Mouse (Mus musculus) intestine, embryonic 15.5 days (tissue): ENCODE data around the gene F2rl2. TPM values are rescaled to one million over a fixed set of nuclear protein-coding genes. Genes with fewer than 3 reads are reported as not detected.

Source experiments
- ATAC-seq: fragments of 200-750 bp; cut with Nextera tagmentation; 2 replicates; pipeline ENCODE4 v1.8.0; 2017; ENCODE audit warnings: moderate TSS enrichment, moderate library complexity
- H3K27ac ChIP-seq: fragments of 300-500 bp; sonication (generic); 2 replicates; pipeline ENCODE4 v1.5.1; 2015; ENCODE audit warnings: mild to moderate bottlenecking, inconsistent platforms
- H3K27me3 ChIP-seq: fragments of 300-500 bp; sonication (generic); replicated peaks from 2 replicates; pipeline ENCODE4 v1.6.1; 2015; ENCODE audit warnings: inconsistent platforms
- H3K36me3 ChIP-seq: fragments of 300-500 bp; sonication (generic); 2 replicates; pipeline ENCODE4 v1.6.1; 2015; ENCODE audit warnings: inconsistent platforms
- H3K4me1 ChIP-seq: fragments of 300-500 bp; sonication (generic); replicated peaks from 2 replicates; pipeline ENCODE4 v1.6.1; 2015; ENCODE audit warnings: inconsistent platforms
- H3K4me2 ChIP-seq: fragments of 300-500 bp; sonication (generic); replicated peaks from 2 replicates; pipeline ENCODE4 v1.6.1; 2015; ENCODE audit warnings: mild to moderate bottlenecking, inconsistent platforms
- H3K4me3 ChIP-seq: fragments of 300-500 bp; sonication (generic); replicated peaks from 2 replicates; pipeline ENCODE4 v1.5.1; 2015; ENCODE audit warnings: inconsistent platforms
- H3K9ac ChIP-seq: fragments of 300-500 bp; sonication (generic); 2 replicates; pipeline ENCODE4 v1.6.1; 2015; ENCODE audit warnings: inconsistent platforms
- H3K9me3 ChIP-seq: fragments of 300-500 bp; sonication (generic); 2 replicates; pipeline ENCODE4 v1.6.1; 2016; ENCODE audit warnings: inconsistent platforms
- WGBS: fragments of 180-500 bp; shearing (Covaris S2); methylation state at CpG from one replicate; pipeline ENCODE4 v1.1.7; 2015; 5-methylcytosine and 5-hydroxymethylcytosine counted together
- polyA plus RNA-seq: library from polyadenylated mRNA; unstranded; fragments of >200 nt; fragmentation: Nextera tagmentation; extraction: Ambion mirVana; gene quantifications from 2 replicates; pipeline ENCODE4 v1.2.1, GENCODE M21; 2015

Gene F2rl2
- polyA plus RNA-seq, 1 experiment from 2014 or later, result 0.44 TPM

DNA sequence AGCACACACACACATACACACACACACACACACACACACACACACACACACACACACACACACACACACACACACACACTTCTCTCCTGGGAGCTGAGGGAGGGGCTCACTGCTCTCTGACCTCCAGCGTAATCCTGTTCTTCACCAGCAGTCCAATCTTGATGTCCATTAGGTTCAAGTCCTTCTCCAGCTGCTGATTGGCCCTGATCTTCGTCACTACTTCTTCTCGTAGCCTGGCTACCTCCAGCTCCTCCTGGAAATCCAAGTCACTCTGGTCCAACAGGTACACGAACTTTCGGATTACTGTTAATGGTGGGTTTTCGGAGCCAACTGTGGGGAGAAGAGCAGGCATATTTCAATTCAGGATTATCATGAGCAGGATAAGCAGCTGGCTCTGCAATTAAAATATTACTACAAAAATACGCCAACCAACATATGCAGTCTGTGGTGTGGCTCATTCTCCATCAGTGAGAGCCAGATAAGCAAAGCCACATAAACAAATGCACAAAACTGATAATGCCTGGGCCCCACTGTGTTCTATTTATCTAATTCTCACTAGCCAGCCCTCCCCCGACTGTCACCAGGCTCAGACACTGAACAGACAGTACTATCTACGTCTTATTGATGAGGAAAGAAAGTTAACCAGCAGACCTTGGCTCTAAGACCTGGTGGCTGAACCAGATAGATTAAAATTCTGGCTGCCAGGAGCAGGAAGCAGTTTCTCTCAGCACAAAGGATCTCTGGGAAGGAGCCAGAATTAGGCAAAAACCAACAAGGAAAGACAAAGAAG, 25.4 kb upstream of the F2rl2 start:
- 59% methylated on average over 9 of the region's 9 CpGs for WGBS
- peak; percentile 81; the same call in 1 of the 2 replicates for ATAC-seq

GRCm38 (mm10) chr13:95672372-95672771, 24.3 kb upstream of the F2rl2 start:
- 0 out of 2 replicates have a peak, but pooled peaks cover 8% of the 10 kb centered on the region for H3K36me3 ChIP-seq
- H3K27me3 ChIP-seq, result no peaks in the 10 kb centered on the region
- no peak overlapping the region for H3K9ac ChIP-seq
- no peaks in the 10 kb centered on the region for H3K4me1 ChIP-seq
- H3K4me3 ChIP-seq, result no peak overlapping the region
- no peak for ATAC-seq
- 80% methylated on average over 7 of the region's 7 CpGs for WGBS
- H3K4me2 ChIP-seq, result no peak overlapping the region
- no peaks in the 10 kb centered on the region for H3K9me3 ChIP-seq
- no peak overlapping the region for H3K27ac ChIP-seq

More for the DNA sequence above, 25.4 kb upstream of the F2rl2 start:
- Histone ChIP-seq H3K4me2 (no peak overlapping the region), H3K4me3 (no peak overlapping the region), H3K4me1 (no peaks in the 10 kb centered on the region), H3K9me3 (no peaks in the 10 kb centered on the region), H3K36me3 (0 out of 2 replicates have a peak, but pooled peaks cover 8% of the 10 kb centered on the region), H3K9ac (no peak overlapping the region), H3K27me3 (no peaks in the 10 kb centered on the region), H3K27ac (no peak overlapping the region)

- no peaks in the 10 kb centered on the region for H3K36me3 ChIP-seq
- H3K4me3 ChIP-seq, result no peak overlapping the region
- no peaks in the 10 kb centered on the region for H3K4me1 ChIP-seq
- H3K9ac ChIP-seq, result no peak overlapping the region
- H3K27me3 ChIP-seq, result no peaks in the 10 kb centered on the region
- no peak overlapping the region for H3K4me2 ChIP-seq
- H3K9me3 ChIP-seq, result no peaks in the 10 kb centered on the region
- WGBS, result 83% methylated on average over 5 of the region's 5 CpGs
- no peak; the same call in 1 of the 2 replicates for ATAC-seq
- no peak overlapping the region for H3K27ac ChIP-seq
These were observed 17.6 kb upstream of the F2rl2 start for GRCm38 (mm10) chr13:95679078-95679477.

- Histone ChIP-seq H3K36me3 (no peaks in the 10 kb centered on the region), H3K27me3 (no peaks in the 10 kb centered on the region), H3K9ac (no peak overlapping the region), H3K9me3 (no peaks in the 10 kb centered on the region), H3K4me3 (no peak overlapping the region), H3K4me1 (no peaks in the 10 kb centered on the region), H3K4me2 (no peak overlapping the region), H3K27ac (no peak overlapping the region)
- 76% methylated on average over 4 of the region's 4 CpGs for whole genome bisulfite sequencing
- peak; percentile 77; the same call in 1 of the 2 replicates for ATAC-seq
These were observed 17.1 kb upstream of the F2rl2 start for GRCm38 (mm10) chr13:95679491-95679941.

DNA sequence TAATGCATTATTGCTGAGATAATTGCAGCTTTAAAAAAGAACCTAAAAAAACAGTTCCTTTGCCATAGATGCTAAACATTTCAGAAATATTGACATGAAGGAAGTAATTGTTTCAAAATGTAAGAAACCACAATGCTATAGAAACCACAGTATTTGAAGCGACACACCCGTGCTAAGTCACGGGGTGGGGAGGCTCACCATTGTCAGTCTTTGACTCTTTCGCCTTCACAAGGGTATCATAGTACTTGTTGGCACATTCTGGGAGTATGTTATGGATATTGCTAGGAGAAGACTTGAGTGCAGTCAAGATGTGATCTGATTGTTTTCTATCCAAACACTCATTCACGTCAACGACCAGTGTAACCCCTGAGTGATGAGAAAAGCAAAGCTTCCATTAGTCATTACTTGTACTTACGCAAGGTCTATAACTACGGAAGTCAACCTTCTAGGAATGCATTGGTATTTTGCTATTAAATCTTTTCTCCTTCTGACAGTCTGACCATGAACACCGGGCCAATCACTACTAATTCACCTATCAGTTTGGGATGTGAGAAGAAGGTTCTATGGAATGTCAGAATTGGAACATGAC, 11.9 kb upstream of the F2rl2 start:
- H3K27ac ChIP-seq, result no peak overlapping the region
- no peaks in the 10 kb centered on the region for H3K4me1 ChIP-seq
- no peak overlapping the region for H3K4me3 ChIP-seq
- no peaks in the 10 kb centered on the region for H3K9me3 ChIP-seq
- no peaks in the 10 kb centered on the region for H3K27me3 ChIP-seq
- H3K9ac ChIP-seq, result no peak overlapping the region
- 93% methylated on average over 9 of the region's 9 CpGs for WGBS
- H3K36me3 ChIP-seq, result no peaks in the 10 kb centered on the region
- H3K4me2 ChIP-seq, result no peak overlapping the region
- ATAC-seq, result no peak

DNA sequence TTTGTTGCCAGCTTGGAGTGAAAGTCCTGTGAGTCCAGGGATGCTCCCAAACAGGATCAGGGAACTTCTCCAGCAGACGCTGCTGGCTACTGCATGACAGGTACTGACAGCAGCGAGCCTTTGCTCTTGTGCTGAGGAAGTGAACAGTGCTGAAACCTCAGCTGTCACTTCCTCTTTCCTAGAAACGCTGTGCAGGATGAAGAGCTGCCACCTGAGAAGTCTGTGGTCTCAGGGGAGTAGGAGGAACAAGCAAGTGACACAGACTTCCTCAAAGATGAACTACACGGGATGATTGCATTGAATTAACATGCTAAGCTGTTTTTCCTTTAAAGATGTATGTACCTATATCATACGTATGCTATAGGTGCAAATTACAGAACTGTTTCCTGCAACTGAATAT, 10.9 kb upstream of the F2rl2 start:
- Histone ChIP-seq H3K4me2 (no peak overlapping the region), H3K4me1 (no peaks in the 10 kb centered on the region), H3K9ac (no peak overlapping the region), H3K27ac (no peak overlapping the region), H3K4me3 (no peak overlapping the region), H3K36me3 (no peaks in the 10 kb centered on the region), H3K27me3 (no peaks in the 10 kb centered on the region), H3K9me3 (no peaks in the 10 kb centered on the region)
- no peak for ATAC-seq
- WGBS, result 71% methylated on average over 5 of the region's 5 CpGs

DNA sequence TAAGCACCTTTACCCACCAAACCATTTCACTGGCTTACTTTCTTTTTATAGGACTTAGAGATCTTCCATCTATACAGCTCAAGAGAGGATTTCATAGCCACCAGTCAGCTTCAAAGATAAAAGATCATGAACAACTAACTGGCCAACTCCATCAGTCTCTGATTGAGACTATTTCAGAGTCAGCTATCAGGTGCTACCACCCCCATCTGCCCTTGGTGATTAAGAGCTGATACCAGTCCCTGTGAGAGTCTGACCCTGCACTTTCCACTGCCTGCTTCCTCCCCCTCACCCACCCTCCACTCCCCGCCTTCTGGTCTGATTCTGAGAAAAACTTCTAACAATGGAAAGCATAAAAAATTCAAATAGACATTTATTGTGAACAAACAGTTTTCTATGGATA, 8.1 kb upstream of the F2rl2 start:
- no peaks in the 10 kb centered on the region for H3K36me3 ChIP-seq
- no peaks in the 10 kb centered on the region for H3K4me1 ChIP-seq
- no peak overlapping the region for H3K27ac ChIP-seq
- no peak overlapping the region for H3K4me3 ChIP-seq
- no peaks in the 10 kb centered on the region for H3K27me3 ChIP-seq
- no peak overlapping the region for H3K4me2 ChIP-seq
- no peak; the same call in 1 of the 2 replicates for ATAC-seq
- WGBS, result 86% methylated on average over 1 of the region's 1 CpGs
- H3K9ac ChIP-seq, result no peak overlapping the region
- H3K9me3 ChIP-seq, result no peaks in the 10 kb centered on the region

- H3K27ac ChIP-seq, result no peak overlapping the region
- 70% methylated on average over 8 of the region's 8 CpGs for WGBS
- no peaks in the 10 kb centered on the region for H3K27me3 ChIP-seq
- no peaks in the 10 kb centered on the region for H3K9me3 ChIP-seq
- ATAC-seq, result no peak
- no peak overlapping the region for H3K4me2 ChIP-seq
- H3K36me3 ChIP-seq, result no peaks in the 10 kb centered on the region
- no peak overlapping the region for H3K4me3 ChIP-seq
- H3K4me1 ChIP-seq, result no peaks in the 10 kb centered on the region
- no peak overlapping the region for H3K9ac ChIP-seq
These were observed 4.5 kb upstream of the F2rl2 start for GRCm38 (mm10) chr13:95692201-95692600.

DNA sequence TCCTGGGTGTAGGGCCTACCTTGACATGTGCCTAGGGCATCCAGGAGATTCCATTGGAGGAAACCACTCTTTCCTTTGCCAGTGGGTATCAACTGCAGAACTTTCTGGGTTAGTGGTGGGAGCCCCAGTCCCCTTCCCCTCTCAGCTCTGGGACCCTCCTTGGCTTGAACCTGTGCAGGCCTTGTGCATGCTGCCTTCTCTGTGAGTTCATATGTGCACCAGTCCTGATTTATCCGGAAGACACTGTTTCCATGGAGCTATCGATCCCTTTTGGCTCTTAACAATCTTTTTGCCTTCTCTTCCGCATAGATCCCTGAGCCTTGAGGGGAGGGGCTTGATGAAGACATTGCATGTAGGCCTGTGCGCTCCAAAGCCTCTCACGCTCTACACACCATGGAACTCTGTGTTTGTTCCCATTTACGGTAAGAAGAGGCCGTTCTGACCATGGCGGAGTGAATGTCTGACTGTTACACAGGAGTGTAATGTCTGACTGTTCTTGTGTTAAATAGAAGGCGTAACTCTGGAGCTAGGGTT, 466 bp upstream of the F2rl2 start:
- Histone ChIP-seq H3K27me3 (no peaks in the 10 kb centered on the region), H3K27ac (no peak overlapping the region), H3K4me3 (no peak overlapping the region), H3K9ac (no peak overlapping the region), H3K9me3 (no peaks in the 10 kb centered on the region), H3K36me3 (no peaks in the 10 kb centered on the region), H3K4me2 (no peak overlapping the region), H3K4me1 (no peaks in the 10 kb centered on the region)
- WGBS, result 97% methylated on average over 9 of the region's 9 CpGs
- ATAC-seq, result no peak

GRCm38 (mm10) chr13:95697874-95698273, 1.2 kb downstream of the F2rl2 start:
- ATAC-seq, result no peak
- H3K27ac ChIP-seq, result no peak overlapping the region
- 34% methylated on average over 6 of the region's 6 CpGs for WGBS
- no peak overlapping the region for H3K9ac ChIP-seq
- H3K4me2 ChIP-seq, result no peak overlapping the region
- no peak overlapping the region for H3K4me3 ChIP-seq
- H3K4me1 ChIP-seq, result no peaks in the 10 kb centered on the region
- no peaks in the 10 kb centered on the region; the same call in 1 of the 2 replicates for H3K36me3 ChIP-seq
- H3K27me3 ChIP-seq, result no peaks in the 10 kb centered on the region
- no peaks in the 10 kb centered on the region for H3K9me3 ChIP-seq

DNA sequence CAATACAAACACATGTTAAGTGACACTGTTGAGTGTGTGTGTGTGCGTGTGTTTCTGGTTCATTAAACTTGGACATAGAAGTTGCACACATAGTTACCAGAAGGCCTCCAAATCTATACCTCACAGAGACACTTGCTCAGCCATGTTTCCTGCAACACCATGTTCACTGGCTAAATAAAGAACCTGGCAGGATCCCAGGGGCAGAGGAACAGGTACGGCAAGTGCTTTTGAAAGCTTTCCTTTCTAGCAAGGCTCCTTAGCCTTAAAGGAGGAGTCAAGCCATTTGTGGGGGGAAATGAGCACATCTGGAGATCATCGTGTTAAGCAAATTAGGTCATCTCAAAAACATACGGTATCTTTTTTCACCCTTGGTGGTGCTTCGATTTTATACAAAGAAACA, 6.7 kb downstream of the F2rl2 start:
- no peaks in the 10 kb centered on the region for H3K9me3 ChIP-seq
- H3K27ac ChIP-seq, result no peak overlapping the region
- 65% methylated on average over 5 of the region's 5 CpGs for WGBS
- no peak for ATAC-seq
- H3K4me2 ChIP-seq, result no peak overlapping the region
- H3K9ac ChIP-seq, result no peak overlapping the region
- no peaks in the 10 kb centered on the region for H3K27me3 ChIP-seq
- no peaks in the 10 kb centered on the region for H3K4me1 ChIP-seq
- peaks cover 2% of the 10 kb centered on the region; the same call in 1 of the 2 replicates for H3K36me3 ChIP-seq
- H3K4me3 ChIP-seq, result no peak overlapping the region

DNA sequence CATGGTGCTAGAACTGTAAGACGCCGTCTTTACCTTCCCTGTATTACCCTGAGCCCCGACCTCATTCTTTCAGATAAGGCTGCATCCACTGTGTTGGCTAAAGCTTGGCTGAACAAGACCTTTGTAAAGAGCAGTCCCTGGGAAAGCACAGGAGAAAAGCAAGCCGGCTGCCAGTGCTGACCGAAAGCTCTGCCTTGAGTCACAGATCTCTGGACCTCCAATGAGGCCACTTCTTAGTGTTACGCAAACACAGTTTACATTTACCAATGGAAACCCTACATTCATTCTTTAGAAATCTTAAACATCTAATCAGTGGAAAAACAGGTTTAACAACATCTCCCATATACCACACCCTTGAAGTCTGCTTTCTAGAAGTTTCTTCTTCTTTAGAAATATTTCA, 8.9 kb downstream of the F2rl2 start:
- ATAC-seq, result peak; percentile 75
- no peaks in the 10 kb centered on the region for H3K27me3 ChIP-seq
- no peak overlapping the region for H3K27ac ChIP-seq
- H3K9ac ChIP-seq, result no peak overlapping the region
- H3K4me1 ChIP-seq, result no peaks in the 10 kb centered on the region
- H3K36me3 ChIP-seq, result peaks cover 2% of the 10 kb centered on the region; the same call in 1 of the 2 replicates
- no peak overlapping the region for H3K4me2 ChIP-seq
- no peaks in the 10 kb centered on the region for H3K9me3 ChIP-seq
- 78% methylated on average over 6 of the region's 6 CpGs for WGBS
- H3K4me3 ChIP-seq, result no peak overlapping the region
